Mouse (Mus musculus) olfactory bulb, adult 2 months (tissue): Measurements from ENCODE around the gene Borcs7. TPM values are rescaled to one million over a fixed set of nuclear protein-coding genes. Genes with fewer than 3 reads are reported as not detected.

Source experiments
- H3K27ac ChIP-seq: fragments of 200-500 bp; 2 replicates; pipeline ENCODE4 v1.5.1; 2012; ENCODE audit warnings: low read depth, low read length; ENCODE audit not compliant: insufficient read depth
- H3K4me1 ChIP-seq: fragments of 200-500 bp; 2 replicates; pipeline ENCODE4 v1.6.1; 2012; ENCODE audit warnings: low read length; ENCODE audit not compliant: control insufficient read depth, insufficient read depth
- H3K4me3 ChIP-seq: fragments of 200-500 bp; 2 replicates; pipeline ENCODE4 v1.5.1; 2012; ENCODE audit warnings: mild to moderate bottlenecking, low read depth, low read length, moderate library complexity; ENCODE audit not compliant: insufficient read depth
- CTCF ChIP-seq: fragments of 200-500 bp; IDR thresholded peaks from 2 replicates; pipeline ENCODE4 v1.5.1; 2012; ENCODE audit warnings: low read depth, mild to moderate bottlenecking, low read length, moderate library complexity; ENCODE audit not compliant: insufficient read depth
- POLR2A ChIP-seq: fragments of 200-500 bp; IDR thresholded peaks from 2 replicates; pipeline ENCODE4 v1.6.1; 2012; ENCODE audit warnings: mild to moderate bottlenecking, low read depth, low read length, moderate library complexity; ENCODE audit not compliant: insufficient read depth
- WGBS: fragments of 180-500 bp; shearing (Covaris S2); methylation state at CpG from one replicate; pipeline ENCODE4 v1.1.7; 2018; 5-methylcytosine and 5-hydroxymethylcytosine counted together
- polyA plus RNA-seq: library from polyadenylated mRNA; stranded (reverse); fragments of >200 nt; gene quantifications from 2 replicates; pipeline ENCODE4 v1.2.4, GENCODE M21; 2012; ENCODE audit warnings: low replicate concordance; ENCODE audit not compliant: missing spikeins, insufficient read depth, insufficient read length

Borcs7 gene
- polyA plus RNA-seq, 1 experiment: not detected

DNA sequence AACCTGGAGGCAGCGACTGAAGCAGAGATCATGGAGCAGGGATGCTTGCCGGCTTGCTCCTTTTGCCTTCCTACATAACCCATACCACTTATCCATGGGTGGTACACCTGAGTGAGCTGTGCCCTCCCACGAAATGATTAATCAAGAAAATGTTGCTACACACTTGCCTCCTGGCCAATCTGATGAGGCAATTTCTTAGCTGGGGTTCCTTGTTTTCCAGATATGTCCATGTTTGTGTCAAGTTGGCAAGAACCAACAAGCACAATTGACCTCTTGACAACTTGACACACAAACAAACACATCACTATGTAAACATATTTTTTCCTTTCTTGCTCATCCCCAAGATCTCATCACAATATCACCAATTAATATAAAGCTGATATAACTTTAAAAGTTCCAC is 14.1 kb upstream of the Borcs7 start:
- TF ChIP-seq CTCF (no peak), POLR2A (no peak)
- H3K27ac ChIP-seq: no peak overlapping the region
- no peaks in the 10 kb centered on the region for H3K4me1 ChIP-seq
- WGBS: 85% methylated on average over 3 of the region's 3 CpGs
- H3K4me3 ChIP-seq: no peak overlapping the region

DNA sequence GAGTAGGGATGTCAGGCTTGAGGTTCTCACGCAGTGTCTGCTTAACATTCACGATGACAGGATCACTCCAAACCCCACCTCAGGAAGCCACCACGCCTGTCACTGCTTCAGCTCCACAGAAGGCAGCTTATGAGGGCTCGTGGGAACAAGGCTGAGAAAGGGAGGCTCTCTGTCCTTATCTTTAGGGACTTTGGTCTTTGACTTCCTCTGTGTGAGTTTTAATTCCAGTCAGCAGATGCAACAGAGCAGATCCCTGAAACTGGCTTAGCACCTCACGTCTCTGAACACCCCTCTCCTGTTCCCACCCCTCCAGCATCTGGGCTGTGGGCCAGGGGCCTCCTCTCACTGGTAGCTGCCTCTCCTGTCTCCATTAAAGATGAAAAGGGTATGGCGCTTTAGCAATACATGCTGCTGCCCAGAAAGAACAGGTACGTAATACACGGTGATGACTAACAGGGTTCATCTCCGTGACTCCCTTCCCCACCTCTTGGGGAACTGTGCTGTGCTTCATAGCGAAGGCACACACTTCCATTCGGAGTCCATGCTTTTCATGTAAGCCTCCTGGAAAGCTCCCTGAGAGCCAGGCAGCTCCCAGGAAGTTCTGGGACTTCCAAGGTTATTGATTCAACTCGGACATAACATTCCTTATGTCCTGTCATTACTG is 9.9 kb upstream of the Borcs7 start:
- WGBS: 82% methylated on average over 12 of the region's 12 CpGs
- TF ChIP-seq POLR2A: no peak
- no peak for TF ChIP-seq CTCF

DNA sequence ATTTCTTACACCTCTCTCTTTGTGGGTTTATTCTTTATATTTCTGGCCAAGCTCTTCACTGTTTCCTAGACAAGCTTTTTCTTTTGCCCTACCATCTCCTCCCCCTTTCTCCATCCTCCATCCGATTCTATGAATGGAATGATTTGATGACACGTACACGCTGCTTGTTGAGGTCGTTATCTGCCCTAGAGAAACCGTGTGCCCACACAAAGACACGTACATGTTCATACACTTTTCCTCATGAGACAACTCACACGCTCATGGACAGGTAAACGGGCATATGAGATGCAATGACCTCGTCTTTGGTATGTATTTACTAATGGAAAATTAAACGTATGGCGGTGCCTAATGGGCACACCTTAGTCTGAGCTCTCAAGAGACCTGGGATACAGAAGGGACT is 681 bp downstream of the Borcs7 start:
- H3K4me3 ChIP-seq: peak overlapping the region; percentile 96
- TF ChIP-seq POLR2A: no peak
- WGBS: 54% methylated on average over 11 of the region's 11 CpGs
- H3K27ac ChIP-seq: no peak overlapping the region; the same call in 1 of the 2 replicates
- no peaks in the 10 kb centered on the region for H3K4me1 ChIP-seq

More for the DNA sequence above, 9.9 kb upstream of the Borcs7 start:
- H3K4me1 ChIP-seq: no peaks in the 10 kb centered on the region
- no peak overlapping the region for H3K4me3 ChIP-seq
- H3K27ac ChIP-seq: no peak overlapping the region

DNA sequence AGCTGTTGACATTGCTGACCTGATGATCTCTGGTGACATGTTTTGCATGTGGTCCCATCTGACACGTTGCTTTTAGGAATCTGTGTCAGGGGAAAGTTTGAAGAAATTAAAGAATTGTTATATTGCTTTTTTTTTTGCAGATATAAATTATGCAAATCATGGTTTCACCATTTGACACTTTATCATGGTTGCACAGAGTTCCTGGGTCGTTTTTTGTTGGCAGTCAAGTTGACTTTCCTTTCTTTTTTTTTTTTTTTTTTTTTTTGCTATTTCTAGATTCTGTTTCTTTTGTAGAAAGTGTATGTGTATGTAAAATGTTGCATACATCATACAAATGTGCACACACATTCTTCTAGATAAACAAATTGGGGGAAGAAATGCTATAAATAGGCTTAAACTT is 1.4 kb downstream of the Borcs7 start:
- TF ChIP-seq CTCF (no peak), POLR2A (no peak)
- WGBS: 69% methylated on average over 2 of the region's 2 CpGs
- H3K27ac ChIP-seq: no peak overlapping the region
- H3K4me3 ChIP-seq: no peak overlapping the region
- no peaks in the 10 kb centered on the region for H3K4me1 ChIP-seq

DNA sequence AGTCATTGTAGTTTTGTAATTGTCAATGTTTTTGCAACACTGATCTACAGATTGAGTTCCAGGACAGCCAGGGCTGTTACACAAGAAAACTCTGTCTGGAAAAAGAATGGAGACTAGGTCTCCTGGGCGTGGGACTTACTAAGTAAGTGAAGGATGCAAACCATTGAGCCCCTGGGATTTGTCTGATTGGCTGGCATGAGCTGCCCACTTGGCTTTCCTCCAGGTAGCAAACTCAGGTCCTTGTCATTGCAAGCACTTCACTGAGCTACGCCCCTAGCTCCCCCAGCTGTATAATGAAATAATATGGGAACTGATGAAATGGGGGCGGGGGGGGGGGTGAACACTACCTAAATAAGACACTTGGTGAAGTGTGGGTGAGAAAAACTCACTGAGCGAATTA is 3.4 kb downstream of the Borcs7 start:
- Histone ChIP-seq H3K27ac (no peak overlapping the region), H3K4me1 (peaks cover 4% of the 10 kb centered on the region), H3K4me3 (no peak overlapping the region)
- 77% methylated on average over 4 of the region's 4 CpGs for WGBS
- no peak for TF ChIP-seq POLR2A
- no peak for TF ChIP-seq CTCF

DNA sequence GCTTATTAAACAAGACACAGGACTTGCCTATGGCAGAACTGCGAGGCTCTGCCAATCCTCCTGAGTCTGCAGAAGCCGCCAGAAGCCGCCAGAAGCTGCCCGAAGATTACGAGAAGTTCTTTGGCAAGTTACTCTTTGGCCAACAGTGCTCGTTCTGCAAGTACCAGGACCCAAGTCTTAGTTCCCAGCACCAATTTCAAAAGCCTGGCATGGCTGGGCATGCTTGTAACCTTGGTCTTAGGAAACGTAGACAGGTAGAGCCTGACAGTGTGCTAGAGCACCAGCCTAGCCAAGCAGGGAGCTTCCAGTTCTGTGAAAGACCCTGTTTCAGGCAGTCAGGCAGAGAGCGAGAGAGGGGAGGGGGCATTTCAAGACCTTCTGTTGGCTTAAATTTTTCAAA is 6.8 kb downstream of the Borcs7 start:
- WGBS: 95% methylated on average over 8 of the region's 8 CpGs
- no peak for TF ChIP-seq POLR2A
- TF ChIP-seq CTCF: no peak
- peaks cover 16% of the 10 kb centered on the region for H3K4me1 ChIP-seq
- H3K27ac ChIP-seq: no peak overlapping the region
- no peak overlapping the region for H3K4me3 ChIP-seq

DNA sequence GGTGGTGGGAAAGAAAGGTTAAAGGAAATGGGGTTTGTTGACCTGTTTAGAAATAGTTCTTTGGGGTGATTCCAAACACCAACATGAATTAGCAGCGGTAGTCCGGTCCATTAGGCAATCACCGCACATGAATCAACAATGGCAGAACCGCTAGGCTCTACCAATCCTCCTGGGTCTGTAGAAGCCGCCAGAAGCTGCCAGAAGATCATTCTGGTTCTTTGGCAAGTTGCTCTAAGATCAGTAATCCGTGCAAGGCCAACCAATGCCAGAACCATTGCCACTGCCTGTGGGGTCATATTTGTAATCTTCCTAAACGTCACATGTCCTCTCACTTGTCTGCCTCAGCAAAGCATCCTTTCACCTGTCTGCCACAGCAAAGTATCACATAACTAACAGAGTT is 7.2 kb downstream of the Borcs7 start:
- Histone ChIP-seq H3K4me3 (no peak overlapping the region), H3K4me1 (peaks cover 16% of the 10 kb centered on the region), H3K27ac (no peak overlapping the region)
- TF ChIP-seq CTCF (no peak), POLR2A (no peak)
- WGBS: 75% methylated on average over 7 of the region's 7 CpGs

DNA sequence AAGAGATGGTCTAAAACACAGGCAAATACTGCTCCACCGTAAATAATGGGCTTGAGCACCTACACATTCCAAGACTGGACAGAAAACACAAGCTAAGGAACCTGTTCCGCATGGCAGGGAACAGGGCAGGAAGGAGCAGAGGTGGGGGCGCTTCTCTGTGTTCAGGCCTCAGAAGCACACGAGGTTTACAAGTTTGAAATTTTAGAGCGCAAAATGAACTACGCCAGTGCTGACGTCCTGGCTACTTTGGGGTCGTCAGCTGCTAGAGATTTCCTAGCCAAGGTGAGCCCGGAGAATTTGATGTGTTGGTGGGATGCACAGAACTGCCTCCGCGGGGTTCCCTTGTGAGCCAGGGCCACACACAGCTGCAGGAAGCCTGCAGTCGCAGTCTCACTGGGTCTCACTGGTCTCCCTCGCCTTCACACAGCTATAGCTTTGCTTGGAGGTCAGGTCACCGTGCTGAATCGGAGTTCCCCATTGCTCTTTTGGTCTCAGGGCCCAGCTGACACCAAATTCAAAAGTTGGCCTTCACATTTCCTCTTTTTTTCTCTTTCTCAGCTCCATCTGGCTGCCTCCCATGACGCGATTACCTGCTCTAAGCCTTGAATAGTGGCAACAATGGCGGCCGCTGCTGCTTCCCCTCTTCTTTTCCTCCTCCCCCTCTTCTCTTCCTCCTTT is 8.3 kb downstream of the Borcs7 start:
- TF ChIP-seq POLR2A: no peak
- TF ChIP-seq CTCF: no peak
- peak overlapping the region; percentile 31; the same call in 1 of the 2 replicates for H3K27ac ChIP-seq
- H3K4me1 ChIP-seq: peaks cover 16% of the 10 kb centered on the region
- 64% methylated on average over 19 of the region's 19 CpGs for WGBS
- H3K4me3 ChIP-seq: no peak overlapping the region

DNA sequence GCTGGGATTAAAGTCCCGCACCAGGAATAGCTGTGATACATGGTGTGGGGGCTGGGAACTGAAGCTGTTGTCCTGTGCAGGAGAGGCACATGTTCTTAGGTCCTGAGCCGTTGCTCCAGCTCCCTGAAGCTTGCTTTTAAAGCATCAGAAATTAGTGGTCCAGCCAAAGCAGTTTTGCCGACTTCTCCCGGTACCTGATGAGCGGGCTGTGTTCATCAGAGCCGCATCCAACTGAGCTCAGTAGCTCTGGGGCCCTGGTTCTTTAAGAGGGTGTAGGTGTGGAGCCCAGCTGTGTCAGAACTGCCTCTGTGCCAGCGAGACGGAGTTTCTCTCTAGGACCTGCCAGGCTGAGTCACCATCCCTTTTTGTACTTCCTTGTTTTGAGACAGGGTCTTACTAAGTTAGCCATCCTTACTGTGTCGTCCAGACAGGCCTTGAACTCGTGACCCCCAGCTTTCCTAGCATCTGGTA is 9.3 kb downstream of the Borcs7 start:
- TF ChIP-seq CTCF (no peak), POLR2A (no peak)
- Histone ChIP-seq H3K27ac (no peak overlapping the region), H3K4me1 (peaks cover 16% of the 10 kb centered on the region), H3K4me3 (no peak overlapping the region)
- 50% methylated on average over 10 of the region's 10 CpGs for WGBS

DNA sequence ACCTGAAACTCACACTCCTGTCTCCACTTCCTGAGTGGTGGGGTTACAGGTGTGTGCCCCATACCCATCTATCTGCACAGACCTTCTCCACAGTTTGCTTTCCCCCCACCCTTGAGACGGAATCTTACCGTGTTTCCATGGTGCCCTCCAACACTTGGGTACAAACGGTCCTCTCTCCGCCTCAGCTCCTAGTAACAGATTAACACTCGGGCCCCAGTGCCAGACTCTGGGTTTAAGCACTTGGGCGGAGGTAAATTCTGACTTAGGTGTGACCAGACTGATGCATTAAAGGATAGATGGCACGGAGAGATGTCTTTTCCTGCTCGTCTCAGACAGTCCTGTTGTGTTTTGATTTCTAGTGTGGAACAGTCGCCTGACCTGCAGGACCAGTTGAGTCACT is 11.4 kb downstream of the Borcs7 start:
- Histone ChIP-seq H3K4me3 (no peak overlapping the region), H3K4me1 (peaks cover 16% of the 10 kb centered on the region), H3K27ac (no peak overlapping the region)
- TF ChIP-seq POLR2A (no peak), CTCF (no peak)
- WGBS: 89% methylated on average over 9 of the region's 9 CpGs
